Mouse (Mus musculus): ENCODE measurements at regions not wholly inside any gene's neighbourhood (a gene's known extent, or its start where the extent isn't known, plus 50 kb on each side); places are given as distances from the start of the nearest gene placed in this dataset.

DNA sequence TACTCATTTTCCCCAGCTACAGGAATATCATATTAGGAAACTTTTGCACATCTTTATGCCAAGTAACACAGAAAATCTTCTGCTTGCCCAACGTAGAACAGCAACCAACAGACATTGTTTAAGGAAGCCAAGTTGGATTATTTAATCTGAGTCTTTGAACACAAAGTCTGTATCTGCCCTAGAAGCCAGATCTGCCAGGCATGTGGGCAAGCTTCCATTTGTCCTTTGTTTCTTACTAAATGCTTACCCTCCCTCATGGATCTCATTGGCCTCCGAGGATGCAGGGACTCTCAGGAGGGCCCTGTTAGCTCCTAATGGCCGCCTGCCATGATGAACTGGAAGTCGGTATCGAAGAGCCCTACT, 102.5 kb upstream of the Itga4 start:
- 87% methylated on average over 5 of the region's 5 CpGs for WGBS
- DNase-seq (ENCODE audit: extremely low read depth, low read depth, low spot score) = no peak
- H3K27me3 ChIP-seq (ENCODE audit: control insufficient read depth, insufficient read depth, low read length) = no peaks in the 10 kb centered on the region
- no peak for TF ChIP-seq CTCF (IDR thresholded peaks at IDR 0.05; ENCODE audit: low read depth, low read length)
- no peak for TF ChIP-seq POLR2A (IDR thresholded peaks at IDR 0.05; ENCODE audit: extremely low read depth, insufficient read depth, low read length)
- H3K27ac ChIP-seq (replicated peaks; ENCODE audit: insufficient read depth, low read depth, low read length) = no peak overlapping the region
- H3K9ac ChIP-seq (ENCODE audit: low read depth, low read length) = no peak overlapping the region
- no peaks in the 10 kb centered on the region for H3K79me2 ChIP-seq (ENCODE audit: control insufficient read depth, insufficient read depth, low read length)
- no peaks in the 10 kb centered on the region for H3K36me3 ChIP-seq (ENCODE audit: control insufficient read depth, insufficient read depth, low read length)
- H3K4me3 ChIP-seq (ENCODE audit: insufficient read depth, low read depth, low read length) = no peak overlapping the region
- H3K4me1 ChIP-seq (ENCODE audit: control insufficient read depth, insufficient read depth, low read length) = no peaks in the 10 kb centered on the region

GRCm38 (mm10) chr2:79153070-79153469, 102.2 kb upstream of the Itga4 start:
- H3K4me3 ChIP-seq (ENCODE audit: insufficient read depth, low read depth, low read length) = no peak overlapping the region
- no peak for TF ChIP-seq CTCF (IDR thresholded peaks at IDR 0.05; ENCODE audit: low read depth, low read length)
- TF ChIP-seq POLR2A (IDR thresholded peaks at IDR 0.05; ENCODE audit: extremely low read depth, insufficient read depth, low read length) = no peak
- H3K27me3 ChIP-seq (ENCODE audit: control insufficient read depth, insufficient read depth, low read length) = no peaks in the 10 kb centered on the region
- no peak for DNase-seq (ENCODE audit: extremely low read depth, low read depth, low spot score)
- no peaks in the 10 kb centered on the region for H3K79me2 ChIP-seq (ENCODE audit: control insufficient read depth, insufficient read depth, low read length)
- H3K36me3 ChIP-seq (ENCODE audit: control insufficient read depth, insufficient read depth, low read length) = no peaks in the 10 kb centered on the region
- no peak overlapping the region for H3K27ac ChIP-seq (replicated peaks; ENCODE audit: insufficient read depth, low read depth, low read length)
- 74% methylated on average over 4 of the region's 4 CpGs for WGBS
- H3K4me1 ChIP-seq (ENCODE audit: control insufficient read depth, insufficient read depth, low read length) = no peaks in the 10 kb centered on the region
- no peak overlapping the region for H3K9ac ChIP-seq (ENCODE audit: low read depth, low read length)

DNA sequence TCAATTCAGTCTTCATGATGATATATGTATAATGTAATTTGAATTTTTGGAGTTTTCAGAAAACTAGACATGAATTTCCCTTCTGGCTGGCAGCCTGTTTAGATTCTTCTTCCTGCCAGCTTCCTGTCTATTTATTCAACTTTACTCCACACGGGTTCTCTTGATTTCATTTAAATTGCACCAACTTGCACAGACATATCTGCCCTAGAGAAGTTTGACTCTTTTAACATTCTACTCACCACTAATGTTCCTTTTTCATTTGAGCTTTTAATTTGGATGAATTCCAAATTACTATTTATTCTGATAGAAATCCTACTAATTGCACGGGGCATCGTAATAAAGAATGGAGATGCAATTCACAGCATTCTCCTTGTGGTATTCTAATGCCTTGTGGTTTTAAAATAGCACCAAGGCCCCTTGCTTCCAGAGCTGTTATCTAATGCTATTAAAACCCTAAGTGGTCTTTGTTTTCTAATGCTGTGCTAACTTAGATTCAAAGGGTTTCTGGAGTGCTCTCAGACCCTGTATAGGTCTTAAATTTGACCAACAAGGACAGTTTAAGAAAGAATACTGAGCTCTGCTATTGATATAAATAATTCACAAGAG, 96.7 kb upstream of the Itga4 start:
- no peaks in the 10 kb centered on the region for H3K4me1 ChIP-seq (ENCODE audit: control insufficient read depth, insufficient read depth, low read length)
- no peaks in the 10 kb centered on the region for H3K27me3 ChIP-seq (ENCODE audit: control insufficient read depth, insufficient read depth, low read length)
- TF ChIP-seq POLR2A (IDR thresholded peaks at IDR 0.05; ENCODE audit: extremely low read depth, insufficient read depth, low read length) (no peak), CTCF (IDR thresholded peaks at IDR 0.05; ENCODE audit: low read depth, low read length) (no peak)
- H3K79me2 ChIP-seq (ENCODE audit: control insufficient read depth, insufficient read depth, low read length) = no peaks in the 10 kb centered on the region
- no peak overlapping the region for H3K9ac ChIP-seq (ENCODE audit: low read depth, low read length)
- WGBS = 78% methylated on average over 3 of the region's 3 CpGs
- no peak overlapping the region for H3K4me3 ChIP-seq (ENCODE audit: insufficient read depth, low read depth, low read length)
- H3K27ac ChIP-seq (replicated peaks; ENCODE audit: insufficient read depth, low read depth, low read length) = no peak overlapping the region
- no peaks in the 10 kb centered on the region for H3K36me3 ChIP-seq (ENCODE audit: control insufficient read depth, insufficient read depth, low read length)
- no peak for DNase-seq (ENCODE audit: extremely low read depth, low read depth, low spot score)

- H3K79me2 ChIP-seq (ENCODE audit: control insufficient read depth, insufficient read depth, low read length) = no peaks in the 10 kb centered on the region
- TF ChIP-seq CTCF (IDR thresholded peaks at IDR 0.05; ENCODE audit: low read depth, low read length) (no peak), POLR2A (IDR thresholded peaks at IDR 0.05; ENCODE audit: extremely low read depth, insufficient read depth, low read length) (no peak)
- no peak overlapping the region for H3K9ac ChIP-seq (ENCODE audit: low read depth, low read length)
- 72% methylated on average over 5 of the region's 5 CpGs for WGBS
- H3K4me3 ChIP-seq (ENCODE audit: insufficient read depth, low read depth, low read length) = no peak overlapping the region
- no peak for DNase-seq (ENCODE audit: extremely low read depth, low read depth, low spot score)
- no peaks in the 10 kb centered on the region for H3K4me1 ChIP-seq (ENCODE audit: control insufficient read depth, insufficient read depth, low read length)
- no peak overlapping the region for H3K27ac ChIP-seq (replicated peaks; ENCODE audit: insufficient read depth, low read depth, low read length)
- no peaks in the 10 kb centered on the region for H3K27me3 ChIP-seq (ENCODE audit: control insufficient read depth, insufficient read depth, low read length)
- no peaks in the 10 kb centered on the region for H3K36me3 ChIP-seq (ENCODE audit: control insufficient read depth, insufficient read depth, low read length)
Observed at GRCm38 (mm10) chr2:79159336-79159735, 95.9 kb upstream of the Itga4 start.

GRCm38 (mm10) chr2:79172967-79173919, 82.0 kb upstream of the Itga4 start:
- DNase-seq (ENCODE audit: extremely low read depth, low read depth, low spot score) = no peak
- 79% methylated on average over 7 of the region's 7 CpGs for WGBS
- H3K9ac ChIP-seq (ENCODE audit: low read depth, low read length) = no peak overlapping the region
- no peak overlapping the region for H3K27ac ChIP-seq (replicated peaks; ENCODE audit: insufficient read depth, low read depth, low read length)
- no peaks in the 10 kb centered on the region for H3K36me3 ChIP-seq (ENCODE audit: control insufficient read depth, insufficient read depth, low read length)
- TF ChIP-seq POLR2A (IDR thresholded peaks at IDR 0.05; ENCODE audit: extremely low read depth, insufficient read depth, low read length) = no peak
- no peak for TF ChIP-seq CTCF (IDR thresholded peaks at IDR 0.05; ENCODE audit: low read depth, low read length)
- no peaks in the 10 kb centered on the region for H3K27me3 ChIP-seq (ENCODE audit: control insufficient read depth, insufficient read depth, low read length)
- no peaks in the 10 kb centered on the region for H3K79me2 ChIP-seq (ENCODE audit: control insufficient read depth, insufficient read depth, low read length)
- no peak overlapping the region for H3K4me3 ChIP-seq (ENCODE audit: insufficient read depth, low read depth, low read length)
- no peaks in the 10 kb centered on the region for H3K4me1 ChIP-seq (ENCODE audit: control insufficient read depth, insufficient read depth, low read length)

DNA sequence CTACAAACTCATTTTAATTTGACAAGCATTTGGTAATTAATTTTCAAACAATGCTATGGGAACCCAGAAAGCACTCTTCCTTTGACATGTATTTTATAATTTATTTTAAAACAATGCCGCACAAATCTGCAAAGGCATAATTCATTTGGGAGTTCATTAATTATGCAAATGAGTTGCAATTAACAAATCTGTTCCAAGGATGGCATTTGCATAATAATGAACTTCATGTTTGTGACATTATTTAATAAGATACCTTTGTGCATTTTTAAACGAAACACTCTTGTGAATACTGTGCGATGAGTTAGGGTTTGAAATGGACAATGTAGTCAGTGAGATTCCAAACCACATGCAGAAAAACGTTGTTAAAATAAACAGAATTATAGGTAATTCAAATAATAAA, 80.9 kb upstream of the Itga4 start:
- no peak overlapping the region for H3K27ac ChIP-seq (replicated peaks; ENCODE audit: insufficient read depth, low read depth, low read length)
- no peak for DNase-seq (ENCODE audit: extremely low read depth, low read depth, low spot score)
- TF ChIP-seq CTCF (IDR thresholded peaks at IDR 0.05; ENCODE audit: low read depth, low read length) (no peak), POLR2A (IDR thresholded peaks at IDR 0.05; ENCODE audit: extremely low read depth, insufficient read depth, low read length) (no peak)
- H3K4me1 ChIP-seq (ENCODE audit: control insufficient read depth, insufficient read depth, low read length) = no peaks in the 10 kb centered on the region
- 88% methylated on average over 4 of the region's 4 CpGs for WGBS
- H3K27me3 ChIP-seq (ENCODE audit: control insufficient read depth, insufficient read depth, low read length) = no peaks in the 10 kb centered on the region
- H3K36me3 ChIP-seq (ENCODE audit: control insufficient read depth, insufficient read depth, low read length) = no peaks in the 10 kb centered on the region
- no peak overlapping the region for H3K4me3 ChIP-seq (ENCODE audit: insufficient read depth, low read depth, low read length)
- no peak overlapping the region for H3K9ac ChIP-seq (ENCODE audit: low read depth, low read length)
- H3K79me2 ChIP-seq (ENCODE audit: control insufficient read depth, insufficient read depth, low read length) = no peaks in the 10 kb centered on the region
